Mouse (Mus musculus): ENCODE data around the gene Lmna. TPM values are rescaled to one million over a fixed set of nuclear protein-coding genes. Genes with fewer than 3 reads are reported as not detected.

Lmna gene
- polyA plus RNA-seq, 1 experiment from 2014 or later = 31.0 TPM

DNA sequence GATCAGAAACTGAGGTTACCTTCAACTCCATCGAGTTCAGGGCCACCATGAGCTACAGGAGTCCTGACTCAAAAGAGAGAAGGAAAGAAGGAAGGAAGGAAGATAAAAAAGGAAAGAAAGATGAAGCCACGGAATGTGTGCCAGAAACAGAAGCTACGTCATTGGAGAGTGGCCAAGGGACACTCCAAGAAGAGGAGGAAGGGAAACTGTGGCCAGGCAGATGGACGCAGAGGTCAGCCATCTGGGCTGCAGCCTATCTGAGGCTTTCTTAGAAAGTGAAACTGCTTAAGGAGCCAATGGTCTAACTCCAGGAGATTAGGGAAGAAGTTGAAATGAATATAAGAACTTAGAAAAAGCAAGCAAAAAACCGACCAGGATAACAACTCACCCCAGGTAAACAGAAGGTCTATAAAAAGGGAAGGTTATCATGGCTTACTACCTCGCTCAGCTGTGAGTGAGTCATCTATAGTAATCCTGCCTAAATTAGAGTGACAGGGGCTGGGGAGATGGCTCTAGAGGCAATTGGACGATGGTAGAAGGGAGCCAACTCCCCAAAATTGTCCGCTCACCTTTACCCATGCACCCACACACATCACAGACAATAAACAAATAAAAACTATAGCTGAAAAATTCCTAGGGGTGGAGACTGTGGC lies 63.2 kb downstream of the Lmna start:
- H3K36me3 ChIP-seq (ENCODE audit: control insufficient read depth, insufficient read depth, low read length) = peaks cover 79% of the 10 kb centered on the region
- no peaks in the 10 kb centered on the region for H3K27me3 ChIP-seq (ENCODE audit: control insufficient read depth, insufficient read depth, low read length)
- H3K9me3 ChIP-seq (ENCODE audit: control insufficient read depth, low read length) = no peaks in the 10 kb centered on the region
- no peak for ATAC-seq (ENCODE audit: low FRiP score, low TSS enrichment)
- H3K27ac ChIP-seq (replicated peaks; ENCODE audit: low read depth, low read length) = no peak overlapping the region
- WGBS = 78% methylated on average over 8 of the region's 8 CpGs
- no peak for DNase-seq
- no peak overlapping the region for H3K9ac ChIP-seq (replicated peaks; ENCODE audit: low read length)
- no peak overlapping the region for H3K4me2 ChIP-seq (ENCODE audit: low read length)
- no peak overlapping the region for H3K4me3 ChIP-seq (replicated peaks; ENCODE audit: low read depth, low read length)
- H3K4me1 ChIP-seq (ENCODE audit: control insufficient read depth, insufficient read depth, low read length) = no peaks in the 10 kb centered on the region

- no peak overlapping the region for H3K27ac ChIP-seq (replicated peaks; ENCODE audit: low read depth, low read length)
- H3K4me1 ChIP-seq (ENCODE audit: control insufficient read depth, insufficient read depth, low read length) = peaks cover 3% of the 10 kb centered on the region; the same call in 1 of the 2 replicates
- H3K4me3 ChIP-seq (replicated peaks; ENCODE audit: low read depth, low read length) = no peak overlapping the region
- peaks cover 79% of the 10 kb centered on the region for H3K36me3 ChIP-seq (ENCODE audit: control insufficient read depth, insufficient read depth, low read length)
- WGBS = 86% methylated on average over 7 of the region's 7 CpGs
- H3K9ac ChIP-seq (replicated peaks; ENCODE audit: low read length) = no peak overlapping the region
- DNase-seq (no peak), ATAC-seq (ENCODE audit: low FRiP score, low TSS enrichment) (no peak)
- H3K4me2 ChIP-seq (ENCODE audit: low read length) = no peak overlapping the region
- no peaks in the 10 kb centered on the region for H3K27me3 ChIP-seq (ENCODE audit: control insufficient read depth, insufficient read depth, low read length)
- H3K9me3 ChIP-seq (ENCODE audit: control insufficient read depth, low read length) = no peaks in the 10 kb centered on the region
Observed at GRCm38 (mm10) chr3:88442888-88443287, 66.9 kb downstream of the Lmna start.

- Histone ChIP-seq H3K27ac (replicated peaks; ENCODE audit: low read depth, low read length) (no peak overlapping the region), H3K4me3 (replicated peaks; ENCODE audit: low read depth, low read length) (no peak overlapping the region), H3K27me3 (ENCODE audit: control insufficient read depth, insufficient read depth, low read length) (no peaks in the 10 kb centered on the region), H3K4me1 (ENCODE audit: control insufficient read depth, insufficient read depth, low read length) (peaks cover 3% of the 10 kb centered on the region; the same call in 1 of the 2 replicates), H3K4me2 (ENCODE audit: low read length) (no peak overlapping the region), H3K9me3 (ENCODE audit: control insufficient read depth, low read length) (no peaks in the 10 kb centered on the region), H3K9ac (replicated peaks; ENCODE audit: low read length) (no peak overlapping the region), H3K36me3 (ENCODE audit: control insufficient read depth, insufficient read depth, low read length) (peaks cover 79% of the 10 kb centered on the region)
- ATAC-seq (ENCODE audit: low FRiP score, low TSS enrichment) = no peak
- WGBS = 86% methylated on average over 12 of the region's 12 CpGs
- no peak for DNase-seq
Observed at GRCm38 (mm10) chr3:88442488-88442887, 67.3 kb downstream of the Lmna start.

- peak; percentile 83 for DNase-seq
- 21% methylated on average over 27 of the region's 27 CpGs for WGBS
- no peak overlapping the region for H3K27ac ChIP-seq (replicated peaks; ENCODE audit: low read depth, low read length)
- H3K27me3 ChIP-seq (ENCODE audit: control insufficient read depth, insufficient read depth, low read length) = no peaks in the 10 kb centered on the region
- H3K4me3 ChIP-seq (replicated peaks; ENCODE audit: low read depth, low read length) = no peak overlapping the region
- no peaks in the 10 kb centered on the region for H3K9me3 ChIP-seq (ENCODE audit: control insufficient read depth, low read length)
- H3K4me1 ChIP-seq (ENCODE audit: control insufficient read depth, insufficient read depth, low read length) = peaks cover 3% of the 10 kb centered on the region; the same call in 1 of the 2 replicates
- H3K4me2 ChIP-seq (ENCODE audit: low read length) = no peak overlapping the region
- no peak overlapping the region; the same call in 1 of the 2 replicates for H3K9ac ChIP-seq (replicated peaks; ENCODE audit: low read length)
- peaks cover 81% of the 10 kb centered on the region for H3K36me3 ChIP-seq (ENCODE audit: control insufficient read depth, insufficient read depth, low read length)
- ATAC-seq (ENCODE audit: low FRiP score, low TSS enrichment) = no peak; the same call in 1 of the 2 replicates
Observed at GRCm38 (mm10) chr3:88440500-88441381, 69.0 kb downstream of the Lmna start.

DNA sequence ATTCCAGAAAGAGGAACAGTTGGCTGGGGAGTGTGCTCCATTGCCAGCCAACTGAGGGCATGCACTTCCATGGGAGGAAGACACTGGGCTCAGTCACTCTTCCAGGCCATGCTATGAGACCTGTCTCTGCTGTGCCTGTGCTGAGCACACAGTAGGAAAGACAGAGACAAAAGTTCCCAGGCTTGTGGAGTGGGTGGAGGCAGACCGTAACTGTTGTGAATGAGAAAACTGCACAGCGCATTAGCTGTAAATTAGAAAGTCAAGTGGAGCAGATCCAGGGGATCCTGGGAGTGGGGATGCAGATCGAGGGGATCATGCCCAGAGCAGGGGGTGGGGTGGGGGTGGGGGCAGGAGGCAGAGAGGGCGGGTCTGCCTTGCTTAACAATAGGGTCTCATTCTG lies 70.2 kb downstream of the Lmna start:
- no peak overlapping the region for H3K9ac ChIP-seq (replicated peaks; ENCODE audit: low read length)
- no peak overlapping the region for H3K4me2 ChIP-seq (ENCODE audit: low read length)
- H3K27ac ChIP-seq (replicated peaks; ENCODE audit: low read depth, low read length) = no peak overlapping the region
- ATAC-seq (ENCODE audit: low FRiP score, low TSS enrichment) (no peak), DNase-seq (no peak)
- WGBS = 40% methylated on average over 4 of the region's 4 CpGs
- no peaks in the 10 kb centered on the region for H3K9me3 ChIP-seq (ENCODE audit: control insufficient read depth, low read length)
- H3K4me1 ChIP-seq (ENCODE audit: control insufficient read depth, insufficient read depth, low read length) = peaks cover 3% of the 10 kb centered on the region; the same call in 1 of the 2 replicates
- no peaks in the 10 kb centered on the region for H3K27me3 ChIP-seq (ENCODE audit: control insufficient read depth, insufficient read depth, low read length)
- peaks cover 81% of the 10 kb centered on the region for H3K36me3 ChIP-seq (ENCODE audit: control insufficient read depth, insufficient read depth, low read length)
- H3K4me3 ChIP-seq (replicated peaks; ENCODE audit: low read depth, low read length) = no peak overlapping the region

GRCm38 (mm10) chr3:88437454-88437853 lies 72.3 kb downstream of the Lmna start:
- Histone ChIP-seq H3K27ac (replicated peaks; ENCODE audit: low read depth, low read length) (no peak overlapping the region), H3K9me3 (ENCODE audit: control insufficient read depth, low read length) (no peaks in the 10 kb centered on the region), H3K4me1 (ENCODE audit: control insufficient read depth, insufficient read depth, low read length) (peaks cover 3% of the 10 kb centered on the region; the same call in 1 of the 2 replicates), H3K4me3 (replicated peaks; ENCODE audit: low read depth, low read length) (no peak overlapping the region), H3K27me3 (ENCODE audit: control insufficient read depth, insufficient read depth, low read length) (no peaks in the 10 kb centered on the region), H3K4me2 (ENCODE audit: low read length) (peak overlapping the region; percentile 46; the same call in 1 of the 2 replicates), H3K36me3 (ENCODE audit: control insufficient read depth, insufficient read depth, low read length) (peaks cover 63% of the 10 kb centered on the region), H3K9ac (replicated peaks; ENCODE audit: low read length) (no peak overlapping the region)
- ATAC-seq (ENCODE audit: low FRiP score, low TSS enrichment) (no peak), DNase-seq (no peak)
- 84% methylated on average over 10 of the region's 10 CpGs for WGBS

- Histone ChIP-seq H3K4me2 (ENCODE audit: low read length) (peak overlapping the region; percentile 46), H3K27me3 (ENCODE audit: control insufficient read depth, insufficient read depth, low read length) (no peaks in the 10 kb centered on the region), H3K4me1 (ENCODE audit: control insufficient read depth, insufficient read depth, low read length) (peaks cover 3% of the 10 kb centered on the region; the same call in 1 of the 2 replicates), H3K9ac (replicated peaks; ENCODE audit: low read length) (no peak overlapping the region; the same call in 1 of the 2 replicates), H3K9me3 (ENCODE audit: control insufficient read depth, low read length) (no peaks in the 10 kb centered on the region), H3K4me3 (replicated peaks; ENCODE audit: low read depth, low read length) (peak overlapping the region; percentile 14; the same call in 1 of the 2 replicates), H3K36me3 (ENCODE audit: control insufficient read depth, insufficient read depth, low read length) (peaks cover 62% of the 10 kb centered on the region), H3K27ac (replicated peaks; ENCODE audit: low read depth, low read length) (no peak overlapping the region)
- DNase-seq (peak; percentile 62), ATAC-seq (ENCODE audit: low FRiP score, low TSS enrichment) (peak; percentile 72)
- 11% methylated on average over 29 of the region's 29 CpGs for WGBS
Observed at GRCm38 (mm10) chr3:88436395-88437201, 73.2 kb downstream of the Lmna start.

GRCm38 (mm10) chr3:88435515-88435914 lies 74.2 kb downstream of the Lmna start:
- Histone ChIP-seq H3K4me1 (ENCODE audit: control insufficient read depth, insufficient read depth, low read length) (no peaks in the 10 kb centered on the region), H3K27ac (replicated peaks; ENCODE audit: low read depth, low read length) (no peak overlapping the region), H3K9ac (replicated peaks; ENCODE audit: low read length) (no peak overlapping the region), H3K9me3 (ENCODE audit: control insufficient read depth, low read length) (no peaks in the 10 kb centered on the region), H3K36me3 (ENCODE audit: control insufficient read depth, insufficient read depth, low read length) (peaks cover 55% of the 10 kb centered on the region), H3K27me3 (ENCODE audit: control insufficient read depth, insufficient read depth, low read length) (no peaks in the 10 kb centered on the region), H3K4me3 (replicated peaks; ENCODE audit: low read depth, low read length) (no peak overlapping the region), H3K4me2 (ENCODE audit: low read length) (no peak overlapping the region)
- WGBS = 65% methylated on average over 10 of the region's 10 CpGs
- ATAC-seq (ENCODE audit: low FRiP score, low TSS enrichment) = no peak
- DNase-seq = no peak
